In the genomic region with DNA sequence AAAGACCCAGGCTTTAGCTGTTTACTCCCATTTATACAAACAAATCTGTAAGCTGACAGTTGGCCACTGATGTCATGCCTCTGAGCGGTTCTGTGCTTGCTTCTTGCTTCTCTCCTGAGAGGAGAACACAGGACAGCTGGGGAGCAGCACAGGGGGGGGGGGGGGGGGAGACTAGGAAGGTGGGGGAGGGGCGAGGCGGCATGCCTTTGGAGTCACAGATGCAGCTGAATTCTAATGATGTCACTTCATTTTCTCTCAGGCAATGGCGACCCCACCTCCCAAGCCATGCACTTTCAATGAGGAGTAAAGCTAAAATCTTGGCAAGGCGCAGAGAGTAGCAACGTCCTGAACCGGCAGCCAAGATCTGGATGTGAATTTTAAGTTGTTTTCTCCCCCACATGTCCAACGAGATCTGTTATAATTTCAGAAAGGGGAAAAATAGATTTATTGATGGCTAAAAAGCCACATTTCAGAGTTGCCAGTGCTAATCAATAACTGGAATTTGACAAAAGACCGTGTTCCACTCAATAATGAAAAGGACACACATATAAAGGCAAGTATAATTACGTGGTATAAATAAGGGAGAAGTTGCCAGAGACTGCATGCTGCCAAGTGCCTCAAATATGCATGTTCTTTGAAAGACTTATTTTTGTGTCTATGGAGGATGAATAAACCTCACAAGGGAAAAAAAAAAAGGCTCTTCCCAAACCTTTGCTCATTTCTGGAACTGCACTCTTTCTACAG, we compare ENCODE assay signal across 10 mouse cellular contexts.
DNase-seq lines count a peak whose midpoint lies in the region; ATAC-seq and TF ChIP-seq lines count a peak whose summit lies in the region.
"Had no signal": no experiment of that assay in that cellular context is flagged by ENCODE, and none has a peak within 500 bp of the region (broad histone marks: within the 10 kb centered on the region; RNA-seq: fewer than 3 reads in every experiment).

No protein-coding gene starts in this region.

- no peaks in the 10 kb centered on the region for H3K36me3 ChIP-seq in kidney, adult 2 months (ENCODE audit: control insufficient read depth, insufficient read depth, low read length)
- H3K36me3 ChIP-seq in hindbrain, embryonic 13.5 days, result no peaks in the 10 kb centered on the region
- no peaks in the 10 kb centered on the region for H3K36me3 ChIP-seq in midbrain, embryonic 14.5 days (ENCODE audit: control insufficient read depth, insufficient read depth, low read length)
- H3K36me3 ChIP-seq in kidney, embryonic 15.5 days, result no peaks in the 10 kb centered on the region
- H3K36me3 ChIP-seq: embryonic facial prominence, embryonic 12.5 days; liver, embryonic 13.5 days had no signal

- 49% methylated on average over 10 of the region's 10 CpGs for WGBS in kidney, adult 2 months
- WGBS in hindbrain, embryonic 13.5 days, result 18% methylated on average over 10 of the region's 10 CpGs
- WGBS in midbrain, embryonic 14.5 days, result 15% methylated on average over 10 of the region's 10 CpGs
- 48% methylated on average over 10 of the region's 10 CpGs for WGBS in kidney, embryonic 15.5 days

- H3K9me3 ChIP-seq in hindbrain, embryonic 13.5 days, result no peaks in the 10 kb centered on the region
- H3K9me3 ChIP-seq in midbrain, embryonic 14.5 days (ENCODE audit: control insufficient read depth, low read length), result no peaks in the 10 kb centered on the region
- no peaks in the 10 kb centered on the region for H3K9me3 ChIP-seq in kidney, embryonic 15.5 days (replicated peaks)
- H3K9me3 ChIP-seq: embryonic facial prominence, embryonic 12.5 days; liver, embryonic 13.5 days had no signal

- no peak overlapping the region for H3K9ac ChIP-seq in hindbrain, embryonic 13.5 days
- H3K9ac ChIP-seq in midbrain, embryonic 14.5 days (replicated peaks; ENCODE audit: low read length), result no peak overlapping the region
- H3K9ac ChIP-seq in kidney, embryonic 15.5 days, result no peak overlapping the region
- H3K9ac ChIP-seq: embryonic facial prominence, embryonic 12.5 days; liver, embryonic 13.5 days had no signal

- H3K4me1 ChIP-seq in kidney, adult 2 months (ENCODE audit: control insufficient read depth, insufficient read depth, low read length), result peaks cover 22% of the 10 kb centered on the region
- peaks cover 32% of the 10 kb centered on the region for H3K4me1 ChIP-seq in hindbrain, embryonic 13.5 days (replicated peaks)
- peaks cover 20% of the 10 kb centered on the region for H3K4me1 ChIP-seq in midbrain, embryonic 14.5 days (ENCODE audit: control insufficient read depth, insufficient read depth, low read length)
- peaks cover 16% of the 10 kb centered on the region for H3K4me1 ChIP-seq in kidney, embryonic 15.5 days
- H3K4me1 ChIP-seq: liver, embryonic 13.5 days had no signal

- peak; percentile 84 for ATAC-seq in hindbrain, embryonic 13.5 days (ENCODE audit: low FRiP score)
- peak; percentile 53 for ATAC-seq in midbrain, embryonic 14.5 days (ENCODE audit: low FRiP score, low TSS enrichment)
- ATAC-seq in kidney, embryonic 15.5 days (replicated peaks; ENCODE audit: low FRiP score), result no peak

- no peak for TF ChIP-seq CTCF in kidney, adult 2 months (conservative IDR thresholded peaks at IDR 0.05; ENCODE audit: insufficient read depth, insufficient read length, low read depth, low read length)

- intact Hi-C loops in heart, postnatal 14 days (cut with DNase I), result no loop called here

- no peak overlapping the region for H3K4me2 ChIP-seq in hindbrain, embryonic 13.5 days
- H3K4me2 ChIP-seq in midbrain, embryonic 14.5 days (ENCODE audit: low read length), result no peak overlapping the region
- H3K4me2 ChIP-seq in kidney, embryonic 15.5 days, result no peak overlapping the region
- H3K4me2 ChIP-seq: embryonic facial prominence, embryonic 12.5 days; liver, embryonic 13.5 days had no signal

- no peak overlapping the region for H3K4me3 ChIP-seq in kidney, adult 2 months (ENCODE audit: insufficient read depth, low read depth, low read length)
- H3K4me3 ChIP-seq in hindbrain, embryonic 13.5 days, result no peak overlapping the region
- no peak overlapping the region for H3K4me3 ChIP-seq in midbrain, embryonic 14.5 days (replicated peaks; ENCODE audit: low read depth, low read length)
- H3K4me3 ChIP-seq in kidney, embryonic 15.5 days (replicated peaks), result no peak overlapping the region
- H3K4me3 ChIP-seq: embryonic facial prominence, embryonic 12.5 days; liver, embryonic 13.5 days had no signal

- DNase-seq in kidney, adult 2 months, result no peak
- DNase-seq in kidney, postnatal 10 days, result no peak
- peak; percentile 53 for DNase-seq in embryo, embryonic 10.5 days (ENCODE audit: low spot score)
- DNase-seq in midbrain, embryonic 14.5 days, result peak; percentile 76
- no peak for DNase-seq in liver
- DNase-seq in heart, postnatal 14 days, result no peak
- DNase-seq: liver, embryonic 13.5 days had no signal

- no peaks in the 10 kb centered on the region for H3K27me3 ChIP-seq in kidney, adult 2 months (replicated peaks; ENCODE audit: control insufficient read depth, insufficient read depth, low read length)
- no peaks in the 10 kb centered on the region for H3K27me3 ChIP-seq in hindbrain, embryonic 13.5 days
- H3K27me3 ChIP-seq in midbrain, embryonic 14.5 days (ENCODE audit: control insufficient read depth, insufficient read depth, low read length), result peaks cover 5% of the 10 kb centered on the region
- H3K27me3 ChIP-seq in kidney, embryonic 15.5 days, result no peaks in the 10 kb centered on the region
- H3K27me3 ChIP-seq: embryonic facial prominence, embryonic 12.5 days; liver, embryonic 13.5 days had no signal

- peak overlapping the region; percentile 7 for H3K27ac ChIP-seq in kidney, adult 2 months (ENCODE audit: insufficient read depth, low read depth, low read length)
- H3K27ac ChIP-seq in hindbrain, embryonic 13.5 days, result peak overlapping the region; percentile 35; the same call in 1 of the 2 replicates
- no peak overlapping the region for H3K27ac ChIP-seq in midbrain, embryonic 14.5 days (replicated peaks; ENCODE audit: low read depth, low read length)
- no peak overlapping the region for H3K27ac ChIP-seq in kidney, embryonic 15.5 days
- H3K27ac ChIP-seq: embryonic facial prominence, embryonic 12.5 days; liver, embryonic 13.5 days had no signal

- no peak for TF ChIP-seq POLR2A in kidney, adult 2 months (IDR thresholded peaks at IDR 0.05; ENCODE audit: low read depth, low read length)

Comparison
In these comparisons a context has a peak if more than half of its experiments do, and no peak if none do; other contexts are left out.
1. H3K27ac ChIP-seq: peak in kidney, adult 2 months (single experiment) and hindbrain, embryonic 13.5 days (single experiment); none in midbrain, embryonic 14.5 days (single experiment) and kidney, embryonic 15.5 days (single experiment).
2. DNase-seq: peak in embryo, embryonic 10.5 days (single experiment) and midbrain, embryonic 14.5 days (single experiment); none in kidney, adult 2 months (single experiment), kidney, postnatal 10 days (single experiment), liver (single experiment) and heart, postnatal 14 days (0 of 2).